Mouse (Mus musculus) NIH3T3 (cell line): ENCODE measurements at regions not wholly inside any gene's neighbourhood (a gene's known extent, or its start where the extent isn't known, plus 50 kb on each side); places are given as distances from the start of the nearest gene placed in this dataset.
"Not testable (repeated sequence)": the region's sequence is repeated elsewhere in the genome, so short reads cannot be mapped to it uniquely, and the experiment has no call there.

ENCODE experiments used
- DNase-seq: peaks from one replicate; pipeline ENCODE4 v3.0.0-alpha.2; 2012; ENCODE audit warnings: low read depth

- not testable (repeated sequence) for DNase-seq
Measured at GRCm38 (mm10) chr17:6489926-6490564, 60.1 kb downstream of the Dynlt1b start.

- not testable (repeated sequence) for DNase-seq
Measured at GRCm38 (mm10) chr17:6490565-6490935, 60.6 kb downstream of the Dynlt1b start.

- not testable (repeated sequence) for DNase-seq
Measured at GRCm38 (mm10) chr17:6492501-6492900, 62.6 kb downstream of the Dynlt1b start.

GRCm38 (mm10) chr17:6492950-6493349 is 63.0 kb downstream of the Dynlt1b start:
- not testable (repeated sequence) for DNase-seq

GRCm38 (mm10) chr17:6496491-6496890 is 66.6 kb downstream of the Dynlt1b start:
- DNase-seq, result not testable (repeated sequence)

GRCm38 (mm10) chr17:6502676-6503075 is 72.8 kb downstream of the Dynlt1b start:
- DNase-seq, result not testable (repeated sequence)

GRCm38 (mm10) chr17:6505896-6506295 is 76.0 kb downstream of the Dynlt1b start:
- DNase-seq, result not testable (repeated sequence)

GRCm38 (mm10) chr17:6515128-6515527 is 85.2 kb downstream of the Dynlt1b start:
- DNase-seq, result not testable (repeated sequence)

GRCm38 (mm10) chr17:6519107-6519506 is 82.4 kb upstream of the Dynlt1c start:
- DNase-seq, result not testable (repeated sequence)

- peak; percentile 3 for DNase-seq
Measured at GRCm38 (mm10) chr17:6520001-6520400, 81.5 kb upstream of the Dynlt1c start.

- peak; percentile 2 for DNase-seq
Measured at GRCm38 (mm10) chr17:6520751-6521150, 80.7 kb upstream of the Dynlt1c start.

GRCm38 (mm10) chr17:6522185-6522584 is 79.3 kb upstream of the Dynlt1c start:
- not testable (repeated sequence) for DNase-seq

- DNase-seq, result not testable (repeated sequence)
Measured at GRCm38 (mm10) chr17:6538723-6539122, 62.7 kb upstream of the Dynlt1c start.

GRCm38 (mm10) chr17:6547064-6547760 is 54.3 kb upstream of the Dynlt1c start:
- DNase-seq, result not testable (repeated sequence)

- not testable (repeated sequence) for DNase-seq
Measured at GRCm38 (mm10) chr17:6547937-6548336, 53.5 kb upstream of the Dynlt1c start.
